Mouse (Mus musculus): Measurements from ENCODE around the gene Krt83.

GRCm38 (mm10) chr15:101537864-101538579 is 46.7 kb upstream of the Krt83 start:
- no peak for TF ChIP-seq POLR2A (IDR thresholded peaks at IDR 0.05; ENCODE audit: control insufficient read depth, low read depth, low read length)
- TF ChIP-seq CTCF (IDR thresholded peaks at IDR 0.05; ENCODE audit: control insufficient read depth, insufficient read depth, insufficient replicate concordance, low read depth, low read length): no peak

Measured in testis, adult 2 months (tissue).